Mouse (Mus musculus): ENCODE data around the gene Lhx8. TPM values are rescaled to one million over a fixed set of nuclear protein-coding genes. Genes with fewer than 3 reads are reported as not detected.

Gene Lhx8
- total RNA-seq (2012; rRNA removed) (not detected in 2 replicates), polyA plus RNA-seq (2012; ENCODE audit: insufficient read depth in 1 of 2, insufficient read length in 2 of 2, low read depth in 1 of 2, low replicate concordance in 2 of 2, missing spikeins in 1 of 2) (not detected)

- H3K36me3 ChIP-seq (ENCODE audit: control insufficient read depth in 1 of 2, insufficient read depth in 2 of 2, low read length in 2 of 2): no peaks in the 10 kb centered on the region
- no peaks in the 10 kb centered on the region for H3K9me3 ChIP-seq (replicated peaks; ENCODE audit: insufficient read depth, low read length)
- DNase-seq (ENCODE audit: low read depth, low spot score): no peak
- no peak within 1 kb of the TSS for H3K9ac ChIP-seq (ENCODE audit: control insufficient read depth, low read depth, low read length, poor library complexity, severe bottlenecking)
- no peak within 1 kb of the TSS for H3K27ac ChIP-seq (ENCODE audit: control insufficient read depth, low read depth, low read length)
- no peak within 1 kb of the TSS for H3K4me3 ChIP-seq (ENCODE audit: control insufficient read depth in 1 of 2, insufficient read depth in 1 of 2, low read depth in 2 of 2, low read length in 2 of 2)
- H3K27me3 ChIP-seq (ENCODE audit: control insufficient read depth in 1 of 2, insufficient read depth in 2 of 2, low read length in 2 of 2): no peaks in the 10 kb centered on the region
- no peak for TF ChIP-seq BHLHE40 (IDR thresholded peaks at IDR 0.05; ENCODE audit: borderline replicate concordance, low read depth, low read length)
- no peaks in the 10 kb centered on the region for H3K4me1 ChIP-seq (ENCODE audit: control insufficient read depth in 1 of 2, insufficient read depth in 2 of 2, low read length in 2 of 2)
- no peaks in the 10 kb centered on the region for H3K79me2 ChIP-seq (ENCODE audit: control insufficient read depth, insufficient read depth, low read length, poor library complexity)
Measured at GRCm38 (mm10) chr3:154330181-154331002, at the start of gene Lhx8. Lhx8 (minus strand) TSS chr3:154330659.

GRCm38 (mm10) chr3:154373536-154373935, 43.1 kb upstream of the Lhx8 start:
- H3K27ac ChIP-seq (ENCODE audit: control insufficient read depth, low read depth, low read length): no peak overlapping the region
- no peak overlapping the region for H3K9ac ChIP-seq (ENCODE audit: control insufficient read depth, low read depth, low read length, poor library complexity, severe bottlenecking)
- no peaks in the 10 kb centered on the region for H3K79me2 ChIP-seq (ENCODE audit: control insufficient read depth, insufficient read depth, low read length, poor library complexity)
- no peaks in the 10 kb centered on the region for H3K36me3 ChIP-seq (ENCODE audit: control insufficient read depth in 1 of 2, insufficient read depth in 2 of 2, low read length in 2 of 2)
- H3K4me1 ChIP-seq (ENCODE audit: control insufficient read depth in 1 of 2, insufficient read depth in 2 of 2, low read length in 2 of 2): no peaks in the 10 kb centered on the region
- H3K27me3 ChIP-seq (ENCODE audit: control insufficient read depth in 1 of 2, insufficient read depth in 2 of 2, low read length in 2 of 2): no peaks in the 10 kb centered on the region
- TF ChIP-seq TCF12 (IDR thresholded peaks at IDR 0.05; ENCODE audit: low read depth, low read length) (no peak), GABPA (IDR thresholded peaks at IDR 0.05; ENCODE audit: low read depth, low read length) (no peak)
- H3K4me3 ChIP-seq (ENCODE audit: control insufficient read depth in 1 of 2, insufficient read depth in 1 of 2, low read depth in 2 of 2, low read length in 2 of 2): no peak overlapping the region
- no peaks in the 10 kb centered on the region for H3K9me3 ChIP-seq (replicated peaks; ENCODE audit: insufficient read depth, low read length)
- DNase-seq (ENCODE audit: low read depth, low spot score): no peak

- DNase-seq (ENCODE audit: low read depth, low spot score): no peak
- Histone ChIP-seq H3K4me3 (ENCODE audit: control insufficient read depth in 1 of 2, insufficient read depth in 1 of 2, low read depth in 2 of 2, low read length in 2 of 2) (no peak overlapping the region), H3K79me2 (ENCODE audit: control insufficient read depth, insufficient read depth, low read length, poor library complexity) (no peaks in the 10 kb centered on the region), H3K36me3 (ENCODE audit: control insufficient read depth in 1 of 2, insufficient read depth in 2 of 2, low read length in 2 of 2) (no peaks in the 10 kb centered on the region), H3K27me3 (ENCODE audit: control insufficient read depth in 1 of 2, insufficient read depth in 2 of 2, low read length in 2 of 2) (no peaks in the 10 kb centered on the region), H3K27ac (ENCODE audit: control insufficient read depth, low read depth, low read length) (no peak overlapping the region), H3K4me1 (ENCODE audit: control insufficient read depth in 1 of 2, insufficient read depth in 2 of 2, low read length in 2 of 2) (no peaks in the 10 kb centered on the region), H3K9me3 (replicated peaks; ENCODE audit: insufficient read depth, low read length) (no peaks in the 10 kb centered on the region), H3K9ac (ENCODE audit: control insufficient read depth, low read depth, low read length, poor library complexity, severe bottlenecking) (no peak overlapping the region)
- TF ChIP-seq MAZ (IDR thresholded peaks at IDR 0.05; ENCODE audit: low read depth, low read length) (no peak), ZNF384 (IDR thresholded peaks at IDR 0.05; ENCODE audit: low read depth, low read length) (no peak), POLR2AphosphoS2 (IDR thresholded peaks at IDR 0.05; ENCODE audit: low read length) (no peak), TBP (IDR thresholded peaks at IDR 0.05; ENCODE audit: low read depth, low read length) (no peak), JUND (IDR thresholded peaks at IDR 0.05; ENCODE audit: low read depth, low read length) (no peak)
Measured at GRCm38 (mm10) chr3:154372688-154373087, 42.2 kb upstream of the Lhx8 start.
